ENCODE assay signal across 21 mouse cellular contexts in the genomic region with DNA sequence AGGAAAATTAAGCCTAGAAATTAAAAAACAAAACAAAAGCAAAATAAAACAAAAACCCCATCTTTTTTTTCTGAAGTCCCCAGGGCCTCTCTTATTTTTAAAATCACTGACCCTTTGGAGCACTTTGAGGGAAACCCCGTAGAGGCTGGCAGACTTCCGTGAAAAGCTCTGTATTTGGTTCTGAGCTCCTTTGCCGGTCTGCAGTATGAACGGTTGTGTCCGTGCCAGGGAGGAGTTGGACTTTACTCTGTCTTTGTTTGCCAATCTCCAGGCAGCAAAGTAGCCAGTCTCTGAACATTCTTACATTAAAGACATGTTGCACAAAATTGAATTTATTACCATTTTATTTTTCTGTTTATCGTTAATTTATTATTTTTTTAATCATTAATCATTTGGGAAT. TPM values are rescaled to one million over a fixed set of nuclear protein-coding genes. Genes with fewer than 3 reads are reported as not detected.
DNase-seq lines count a peak whose midpoint lies in the region; ATAC-seq and TF ChIP-seq lines count a peak whose summit lies in the region.
"Had no signal": no experiment of that assay in that cellular context is flagged by ENCODE, and none has a peak within 500 bp of the region (broad histone marks: within the 10 kb centered on the region; RNA-seq: fewer than 3 reads in every experiment).

No protein-coding gene starts in this region.

- no peaks in the 10 kb centered on the region for H3K36me3 ChIP-seq in kidney, adult 2 months (ENCODE audit: control insufficient read depth, insufficient read depth, low read length)
- H3K36me3 ChIP-seq in kidney, embryonic 15.5 days: no peaks in the 10 kb centered on the region
- no peaks in the 10 kb centered on the region for H3K36me3 ChIP-seq in intestine, embryonic 15.5 days
- H3K36me3 ChIP-seq in stomach, postnatal 0 days (ENCODE audit: control insufficient read depth, insufficient read depth, low read length): no peaks in the 10 kb centered on the region
- no peaks in the 10 kb centered on the region for H3K36me3 ChIP-seq in hindbrain, embryonic 16.5 days (ENCODE audit: control insufficient read depth, insufficient read depth, low read length)
- H3K36me3 ChIP-seq: heart, embryonic 10.5 days; hindbrain, embryonic 12.5 days; liver, embryonic 13.5 days; lung, embryonic 15.5 days had no signal

- no peak overlapping the region for H3K4me2 ChIP-seq in kidney, embryonic 15.5 days
- H3K4me2 ChIP-seq in intestine, embryonic 15.5 days (replicated peaks): no peak overlapping the region
- H3K4me2 ChIP-seq in stomach, postnatal 0 days (replicated peaks; ENCODE audit: low read depth): no peak overlapping the region
- H3K4me2 ChIP-seq in hindbrain, embryonic 16.5 days (ENCODE audit: low read length): no peak overlapping the region
- H3K4me2 ChIP-seq: hindbrain, embryonic 12.5 days; liver, embryonic 13.5 days; lung, embryonic 15.5 days had no signal

- no peaks in the 10 kb centered on the region for H3K9me3 ChIP-seq in kidney, embryonic 15.5 days (replicated peaks)
- H3K9me3 ChIP-seq in intestine, embryonic 15.5 days: no peaks in the 10 kb centered on the region
- H3K9me3 ChIP-seq in stomach, postnatal 0 days (ENCODE audit: control insufficient read depth, low read length): no peaks in the 10 kb centered on the region
- H3K9me3 ChIP-seq in hindbrain, embryonic 16.5 days (ENCODE audit: control insufficient read depth, low read length): no peaks in the 10 kb centered on the region
- H3K9me3 ChIP-seq: heart, embryonic 10.5 days; limb, embryonic 10.5 days; lung, embryonic 15.5 days had no signal

- peak overlapping the region; percentile 31; the same call in 1 of the 2 replicates for H3K27ac ChIP-seq in kidney, adult 2 months (ENCODE audit: insufficient read depth, low read depth, low read length)
- no peak overlapping the region for H3K27ac ChIP-seq in kidney, embryonic 15.5 days
- no peak overlapping the region for H3K27ac ChIP-seq in intestine, embryonic 15.5 days
- H3K27ac ChIP-seq in stomach, postnatal 0 days (replicated peaks): no peak overlapping the region
- no peak overlapping the region for H3K27ac ChIP-seq in hindbrain, embryonic 16.5 days (ENCODE audit: low read depth, low read length)
- H3K27ac ChIP-seq: forebrain, embryonic 10.5 days; heart, embryonic 10.5 days; hindbrain, embryonic 12.5 days; limb, embryonic 10.5 days; liver, embryonic 13.5 days; lung, embryonic 15.5 days; midbrain, embryonic 10.5 days had no signal

- ATAC-seq in kidney, embryonic 15.5 days (replicated peaks; ENCODE audit: low FRiP score): no peak
- ATAC-seq in intestine, embryonic 15.5 days: peak; percentile 72
- peak; percentile 68 for ATAC-seq in stomach, postnatal 0 days (ENCODE audit: low FRiP score, low TSS enrichment)
- ATAC-seq in hindbrain, embryonic 16.5 days: no peak
- ATAC-seq: forebrain, postnatal 0 days; inflammation-experienced regulatory T-cells, adult 6 months had no signal

- H3K4me3 ChIP-seq in kidney, adult 2 months (ENCODE audit: insufficient read depth, low read depth, low read length): no peak overlapping the region
- H3K4me3 ChIP-seq in kidney, embryonic 15.5 days (replicated peaks): no peak overlapping the region
- no peak overlapping the region for H3K4me3 ChIP-seq in intestine, embryonic 15.5 days (replicated peaks)
- H3K4me3 ChIP-seq in stomach, postnatal 0 days (ENCODE audit: low read depth, low read length): no peak overlapping the region
- no peak overlapping the region for H3K4me3 ChIP-seq in hindbrain, embryonic 16.5 days (ENCODE audit: low read length)
- H3K4me3 ChIP-seq: forebrain, embryonic 10.5 days; heart, embryonic 10.5 days; hindbrain, embryonic 12.5 days; limb, embryonic 10.5 days; liver, embryonic 13.5 days; lung, embryonic 15.5 days; midbrain, embryonic 10.5 days had no signal

- TF ChIP-seq EP300 in stomach, postnatal 0 days (optimal IDR thresholded peaks at IDR 0.05): no peak

- no peaks in the 10 kb centered on the region for H3K27me3 ChIP-seq in kidney, adult 2 months (replicated peaks; ENCODE audit: control insufficient read depth, insufficient read depth, low read length)
- H3K27me3 ChIP-seq in kidney, embryonic 15.5 days: no peaks in the 10 kb centered on the region
- H3K27me3 ChIP-seq in intestine, embryonic 15.5 days (replicated peaks): no peaks in the 10 kb centered on the region
- H3K27me3 ChIP-seq in stomach, postnatal 0 days (ENCODE audit: control insufficient read depth, insufficient read depth, low read length): no peaks in the 10 kb centered on the region
- H3K27me3 ChIP-seq in hindbrain, embryonic 16.5 days (replicated peaks; ENCODE audit: control insufficient read depth, insufficient read depth, low read length): peaks cover 2% of the 10 kb centered on the region; the same call in 1 of the 2 replicates
- H3K27me3 ChIP-seq: liver, embryonic 13.5 days; lung, embryonic 15.5 days had no signal

- no peak for TF ChIP-seq CTCF in kidney, adult 2 months (conservative IDR thresholded peaks at IDR 0.05; ENCODE audit: insufficient read depth, insufficient read length, low read depth, low read length)
- no peak for TF ChIP-seq CTCF in stomach, postnatal 0 days (IDR thresholded peaks at IDR 0.05; ENCODE audit: low read depth)

- H3K4me1 ChIP-seq in kidney, adult 2 months (ENCODE audit: control insufficient read depth, insufficient read depth, low read length): peaks cover 26% of the 10 kb centered on the region
- H3K4me1 ChIP-seq in kidney, embryonic 15.5 days: peaks cover 24% of the 10 kb centered on the region
- H3K4me1 ChIP-seq in intestine, embryonic 15.5 days (replicated peaks): peaks cover 19% of the 10 kb centered on the region
- H3K4me1 ChIP-seq in stomach, postnatal 0 days (replicated peaks; ENCODE audit: control insufficient read depth, insufficient read depth): peaks cover 10% of the 10 kb centered on the region
- peaks cover 17% of the 10 kb centered on the region for H3K4me1 ChIP-seq in hindbrain, embryonic 16.5 days (ENCODE audit: control insufficient read depth, insufficient read depth, low read depth, low read length)

- TF ChIP-seq POLR2A in kidney, adult 2 months (IDR thresholded peaks at IDR 0.05; ENCODE audit: low read depth, low read length): no peak

- peak; percentile 89 for DNase-seq in kidney, adult 2 months
- DNase-seq in kidney, postnatal 14 days: peak; percentile 66
- DNase-seq in stomach, postnatal 0 days (ENCODE audit: low spot score): peak; percentile 74
- no peak for DNase-seq in right cerebral cortex, postnatal 36 days (ENCODE audit: low spot score in 2 of 2)
- DNase-seq: adrenal gland, adult 8-10 months; cerebellum, adult 11 months; forebrain, postnatal 0 days; layer of hippocampus, adult 9-11 months; liver, embryonic 13.5 days; lung, postnatal 4 days; thymus, adult 2 months had no signal

- 43% methylated on average over 6 of the region's 6 CpGs for WGBS in kidney, adult 2 months
- WGBS in kidney, embryonic 15.5 days: 71% methylated on average over 6 of the region's 6 CpGs
- 71% methylated on average over 6 of the region's 6 CpGs for WGBS in intestine, embryonic 15.5 days
- WGBS in stomach, postnatal 0 days: 54% methylated on average over 6 of the region's 6 CpGs
- WGBS in hindbrain, embryonic 16.5 days: 65% methylated on average over 6 of the region's 6 CpGs

- no peak overlapping the region for H3K9ac ChIP-seq in kidney, embryonic 15.5 days
- H3K9ac ChIP-seq in intestine, embryonic 15.5 days: no peak overlapping the region
- H3K9ac ChIP-seq in stomach, postnatal 0 days (ENCODE audit: low read length): no peak overlapping the region
- no peak overlapping the region for H3K9ac ChIP-seq in hindbrain, embryonic 16.5 days (ENCODE audit: low read depth, low read length)
- H3K9ac ChIP-seq: forebrain, postnatal 0 days; hindbrain, embryonic 12.5 days; liver, embryonic 13.5 days; lung, embryonic 15.5 days had no signal

RNA-seq across cellular contexts. Expression of gene Map2k6, which starts 45.7 kb away (rescaled TPM):
- 5.6 and 6.6 TPM in 2 replicates for polyA plus RNA-seq in kidney, adult 2 months (2012; rRNA removed)
- polyA plus RNA-seq in kidney, embryonic 15.5 days (2015; fragmentation: Nextera tagmentation; extraction: Ambion mirVana): 21.9 and 22.9 TPM in 2 replicates
- 17.8 and 18.9 TPM in 2 replicates for polyA plus RNA-seq in intestine, embryonic 15.5 days (2015; fragmentation: Nextera tagmentation; extraction: Ambion mirVana)
- polyA plus RNA-seq in stomach, postnatal 0 days (2015; fragmentation: Nextera tagmentation; extraction: Ambion mirVana): 6.0 and 7.8 TPM in 2 replicates
- polyA plus RNA-seq in hindbrain, embryonic 16.5 days (2015; fragmentation: Nextera tagmentation; extraction: Ambion mirVana): 24.4 and 26.9 TPM in 2 replicates

Comparison
In these comparisons a context has a peak if more than half of its experiments do, and no peak if none do; other contexts are left out.
1. DNase-seq: peak in kidney, adult 2 months (single experiment), kidney, postnatal 14 days (single experiment) and stomach, postnatal 0 days (single experiment); none in right cerebral cortex, postnatal 36 days (0 of 2).
2. ATAC-seq: peak in intestine, embryonic 15.5 days (single experiment) and stomach, postnatal 0 days (single experiment); none in kidney, embryonic 15.5 days (single experiment) and hindbrain, embryonic 16.5 days (single experiment).